Mouse (Mus musculus): ENCODE data around the gene Adam11. TPM values are rescaled to one million over a fixed set of nuclear protein-coding genes. Genes with fewer than 3 reads are reported as not detected.

The Adam11 gene
- polyA plus RNA-seq, 1 experiment = 3.6 TPM

DNA sequence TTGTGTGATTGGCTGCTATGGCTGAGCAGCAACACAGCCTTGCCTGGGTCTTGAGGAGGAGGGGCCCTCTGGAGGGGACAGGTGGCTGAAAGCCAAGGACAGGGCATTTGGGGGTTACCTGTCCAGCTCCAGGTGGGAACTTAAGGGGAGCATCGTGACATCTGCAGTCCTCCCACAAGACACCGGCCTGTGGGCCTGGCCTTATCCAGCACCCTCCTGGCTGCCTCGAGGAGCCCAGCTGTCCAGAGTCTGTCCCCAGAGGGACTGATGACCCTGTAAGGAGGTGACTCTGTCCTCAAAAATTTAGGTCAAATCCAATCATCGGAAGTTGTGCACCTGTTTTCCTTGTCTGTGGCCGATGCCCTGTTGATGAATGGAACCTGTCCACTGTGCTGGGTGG is 4.2 kb downstream of the Adam11 start:
- no peak for DNase-seq
- no peak for TF ChIP-seq CTCF (IDR thresholded peaks at IDR 0.05; ENCODE audit: insufficient read depth, low read length)
- TF ChIP-seq POLR2A (IDR thresholded peaks at IDR 0.05; ENCODE audit: borderline replicate concordance, extremely low read depth, low read depth, low read length) = no peak
- Histone ChIP-seq H3K4me1 (ENCODE audit: control insufficient read depth, insufficient read depth, low read length) (no peaks in the 10 kb centered on the region), H3K4me3 (replicated peaks; ENCODE audit: extremely low read depth, low read depth, low read length) (no peak overlapping the region)
- 74% methylated on average over 5 of the region's 5 CpGs for WGBS

DNA sequence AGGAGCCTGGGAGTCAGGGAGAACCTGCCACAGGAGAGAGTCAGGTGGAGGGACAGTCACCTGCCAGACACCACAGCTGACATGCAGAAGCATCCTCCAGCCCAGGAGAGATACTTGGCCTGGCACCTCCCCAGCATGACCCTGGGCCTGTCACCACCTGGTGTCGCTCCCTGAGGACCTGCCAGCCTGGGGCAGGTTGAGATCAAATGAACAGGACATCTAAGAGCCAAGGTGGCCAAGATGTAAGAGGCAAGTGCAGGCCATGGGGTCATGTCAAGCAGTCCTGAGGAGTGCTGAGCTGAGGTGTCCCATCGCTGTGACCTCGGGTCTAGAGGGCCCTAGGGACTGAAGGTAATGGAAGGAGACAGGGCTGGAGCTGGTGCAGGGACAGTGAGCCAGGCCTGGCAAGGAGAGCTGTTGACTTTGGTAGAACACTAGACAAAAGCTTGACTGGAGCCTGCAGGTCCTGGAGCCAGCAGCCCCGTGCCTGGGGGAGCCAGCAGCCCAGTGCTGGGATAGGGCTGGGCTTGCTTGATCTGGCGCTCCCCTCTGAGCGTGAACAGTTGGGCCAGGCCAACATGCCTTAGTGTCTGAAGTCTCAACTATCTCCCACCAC is 5.9 kb downstream of the Adam11 start:
- Histone ChIP-seq H3K4me3 (replicated peaks; ENCODE audit: extremely low read depth, low read depth, low read length) (no peak overlapping the region), H3K4me1 (ENCODE audit: control insufficient read depth, insufficient read depth, low read length) (no peaks in the 10 kb centered on the region)
- TF ChIP-seq CTCF (IDR thresholded peaks at IDR 0.05; ENCODE audit: insufficient read depth, low read length) (no peak), POLR2A (IDR thresholded peaks at IDR 0.05; ENCODE audit: borderline replicate concordance, extremely low read depth, low read depth, low read length) (no peak)
- DNase-seq = no peak
- WGBS = 66% methylated on average over 6 of the region's 6 CpGs

DNA sequence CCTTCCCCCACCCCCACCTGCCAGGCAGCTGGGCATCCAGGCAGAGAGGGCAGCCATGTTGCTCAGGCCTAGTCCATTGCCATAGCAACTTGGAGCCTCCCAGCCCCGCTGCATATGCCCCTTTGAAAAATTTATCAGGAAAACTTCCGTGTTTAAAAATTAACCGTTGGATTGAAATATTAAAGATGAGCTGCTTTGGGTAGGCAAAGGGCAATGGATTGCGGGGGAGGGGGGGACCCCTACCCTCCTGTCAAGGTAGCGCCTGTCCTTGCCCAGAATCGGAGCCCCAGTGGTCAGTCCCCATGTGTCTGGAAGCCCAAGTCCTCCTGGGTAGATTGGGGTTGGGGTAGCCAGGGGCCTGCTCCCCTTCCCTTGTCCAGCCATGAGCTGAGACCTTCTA is 7.9 kb downstream of the Adam11 start:
- WGBS = 85% methylated on average over 6 of the region's 6 CpGs
- Histone ChIP-seq H3K4me1 (ENCODE audit: control insufficient read depth, insufficient read depth, low read length) (no peaks in the 10 kb centered on the region), H3K4me3 (replicated peaks; ENCODE audit: extremely low read depth, low read depth, low read length) (no peak overlapping the region)
- DNase-seq = no peak
- TF ChIP-seq POLR2A (IDR thresholded peaks at IDR 0.05; ENCODE audit: borderline replicate concordance, extremely low read depth, low read depth, low read length) (no peak), CTCF (IDR thresholded peaks at IDR 0.05; ENCODE audit: insufficient read depth, low read length) (no peak)

DNA sequence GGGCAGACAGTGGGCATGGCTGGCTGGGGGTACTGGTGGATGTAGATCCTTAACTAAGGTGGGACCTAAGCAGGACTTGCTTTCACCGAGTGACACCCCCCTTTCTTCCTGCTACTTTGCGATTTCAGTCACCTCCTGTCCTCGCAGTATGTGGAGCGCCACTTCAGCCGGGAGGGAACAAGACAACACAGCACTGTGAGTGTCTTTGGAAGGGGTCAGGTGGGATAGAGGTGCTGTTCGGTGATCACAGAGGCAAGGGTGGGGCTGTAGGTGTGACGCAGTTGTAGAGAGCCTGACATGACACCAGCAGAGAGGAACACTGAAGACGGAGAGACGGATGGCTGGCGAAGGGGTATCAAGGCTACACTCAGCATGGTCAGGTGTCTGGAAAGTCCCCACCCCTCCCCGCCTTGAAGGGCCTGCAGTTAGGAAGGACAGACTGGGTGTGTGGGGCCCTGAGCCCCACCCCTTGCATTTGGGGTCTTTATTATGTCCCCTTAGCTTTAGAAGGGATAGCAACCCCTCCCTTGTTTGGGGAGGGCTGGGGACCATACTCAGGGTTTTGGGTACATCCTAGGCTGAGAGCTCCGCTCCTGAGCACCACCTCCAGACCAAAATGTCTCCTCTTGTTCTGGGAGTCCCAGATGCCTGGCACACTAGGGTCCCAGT is 8.9 kb downstream of the Adam11 start:
- Histone ChIP-seq H3K4me3 (replicated peaks; ENCODE audit: extremely low read depth, low read depth, low read length) (no peak overlapping the region), H3K4me1 (ENCODE audit: control insufficient read depth, insufficient read depth, low read length) (no peaks in the 10 kb centered on the region)
- TF ChIP-seq POLR2A (IDR thresholded peaks at IDR 0.05; ENCODE audit: borderline replicate concordance, extremely low read depth, low read depth, low read length) (no peak), CTCF (IDR thresholded peaks at IDR 0.05; ENCODE audit: insufficient read depth, low read length) (no peak)
- DNase-seq = no peak
- 69% methylated on average over 12 of the region's 12 CpGs for WGBS

DNA sequence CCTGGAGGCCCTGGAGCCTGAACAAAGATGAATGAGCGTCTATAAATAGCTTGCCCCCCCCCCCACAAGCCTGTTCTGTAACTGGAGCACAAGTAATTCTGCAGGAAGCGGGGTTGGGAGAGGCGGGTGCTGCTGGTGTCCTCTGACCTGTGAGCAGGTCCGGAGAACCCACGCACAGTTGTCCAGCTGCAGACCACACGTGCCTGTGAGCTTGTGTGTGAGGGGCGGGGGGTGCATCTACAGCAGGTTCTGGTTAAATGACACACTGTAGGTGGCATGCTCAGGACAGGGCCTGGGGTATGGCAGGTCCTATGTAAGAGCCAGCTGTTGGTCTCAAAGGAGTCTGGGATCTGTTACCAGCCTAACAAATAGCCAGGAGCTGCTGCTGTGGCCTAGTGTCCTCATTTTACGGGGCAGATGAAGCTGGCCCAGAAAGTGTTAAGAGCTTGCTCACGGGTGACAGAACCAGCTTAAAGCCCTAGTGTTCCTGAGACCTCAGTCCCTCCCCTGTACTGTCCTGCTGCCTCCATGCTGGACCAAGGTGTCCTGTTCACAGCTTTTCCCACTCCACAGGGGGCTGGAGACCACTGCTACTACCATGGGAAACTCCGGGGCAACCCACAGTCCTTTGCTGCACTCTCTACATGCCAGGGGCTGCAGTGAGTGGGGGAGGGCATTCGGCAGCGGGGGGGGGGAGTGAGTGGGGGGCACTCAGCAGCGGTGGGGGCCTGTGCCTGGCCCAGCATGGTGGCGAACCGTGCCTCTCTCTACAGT is 9.6 kb downstream of the Adam11 start:
- 41% methylated on average over 15 of the region's 15 CpGs for WGBS
- H3K4me3 ChIP-seq (replicated peaks; ENCODE audit: extremely low read depth, low read depth, low read length) = no peak overlapping the region
- TF ChIP-seq POLR2A (IDR thresholded peaks at IDR 0.05; ENCODE audit: borderline replicate concordance, extremely low read depth, low read depth, low read length) (no peak), CTCF (IDR thresholded peaks at IDR 0.05; ENCODE audit: insufficient read depth, low read length) (no peak)
- no peak for DNase-seq
- H3K4me1 ChIP-seq (ENCODE audit: control insufficient read depth, insufficient read depth, low read length) = no peaks in the 10 kb centered on the region

DNA sequence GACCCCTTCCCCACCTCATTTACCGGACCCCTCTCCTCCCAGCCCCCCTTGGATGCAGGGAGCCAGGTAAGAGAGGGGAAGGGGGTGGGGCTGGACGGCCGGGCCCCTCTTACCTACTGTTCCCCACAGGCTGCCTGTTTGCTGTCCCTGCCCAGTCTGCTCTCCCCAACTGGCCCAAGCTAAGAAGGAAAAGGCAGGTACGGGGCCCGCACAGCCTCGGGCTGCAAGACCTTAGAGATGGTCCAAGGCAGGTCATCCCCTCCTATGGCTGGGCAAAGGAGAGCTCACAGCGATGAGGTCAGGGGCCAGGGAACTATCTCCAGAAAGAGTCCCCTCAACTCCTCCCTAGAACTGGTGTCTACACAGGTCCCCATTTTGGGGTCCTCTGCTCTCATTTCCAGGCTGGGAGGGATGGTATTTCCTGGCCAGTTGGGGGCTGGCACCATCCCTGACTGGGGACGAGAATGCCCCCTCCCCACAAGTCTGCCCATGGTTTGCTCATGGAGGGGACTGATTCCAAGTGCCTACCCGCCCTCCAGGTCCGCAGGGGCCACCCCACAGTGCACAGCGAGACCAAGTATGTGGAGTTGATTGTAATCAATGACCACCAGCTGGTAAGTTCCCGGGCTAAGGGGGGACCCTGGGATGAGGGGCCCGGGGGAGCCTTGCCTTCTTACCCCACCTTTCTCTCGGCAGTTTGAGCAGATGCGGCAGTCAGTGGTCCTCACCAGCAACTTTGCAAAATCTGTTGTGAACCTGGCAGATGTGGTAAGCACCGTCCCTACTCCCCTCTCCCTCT is 10.9 kb downstream of the Adam11 start:
- 36% methylated on average over 16 of the region's 16 CpGs for WGBS
- no peak for DNase-seq
- no peaks in the 10 kb centered on the region for H3K4me1 ChIP-seq (ENCODE audit: control insufficient read depth, insufficient read depth, low read length)
- H3K4me3 ChIP-seq (replicated peaks; ENCODE audit: extremely low read depth, low read depth, low read length) = no peak overlapping the region
- TF ChIP-seq CTCF (IDR thresholded peaks at IDR 0.05; ENCODE audit: insufficient read depth, low read length) (no peak), POLR2A (IDR thresholded peaks at IDR 0.05; ENCODE audit: borderline replicate concordance, extremely low read depth, low read depth, low read length) (no peak)

DNA sequence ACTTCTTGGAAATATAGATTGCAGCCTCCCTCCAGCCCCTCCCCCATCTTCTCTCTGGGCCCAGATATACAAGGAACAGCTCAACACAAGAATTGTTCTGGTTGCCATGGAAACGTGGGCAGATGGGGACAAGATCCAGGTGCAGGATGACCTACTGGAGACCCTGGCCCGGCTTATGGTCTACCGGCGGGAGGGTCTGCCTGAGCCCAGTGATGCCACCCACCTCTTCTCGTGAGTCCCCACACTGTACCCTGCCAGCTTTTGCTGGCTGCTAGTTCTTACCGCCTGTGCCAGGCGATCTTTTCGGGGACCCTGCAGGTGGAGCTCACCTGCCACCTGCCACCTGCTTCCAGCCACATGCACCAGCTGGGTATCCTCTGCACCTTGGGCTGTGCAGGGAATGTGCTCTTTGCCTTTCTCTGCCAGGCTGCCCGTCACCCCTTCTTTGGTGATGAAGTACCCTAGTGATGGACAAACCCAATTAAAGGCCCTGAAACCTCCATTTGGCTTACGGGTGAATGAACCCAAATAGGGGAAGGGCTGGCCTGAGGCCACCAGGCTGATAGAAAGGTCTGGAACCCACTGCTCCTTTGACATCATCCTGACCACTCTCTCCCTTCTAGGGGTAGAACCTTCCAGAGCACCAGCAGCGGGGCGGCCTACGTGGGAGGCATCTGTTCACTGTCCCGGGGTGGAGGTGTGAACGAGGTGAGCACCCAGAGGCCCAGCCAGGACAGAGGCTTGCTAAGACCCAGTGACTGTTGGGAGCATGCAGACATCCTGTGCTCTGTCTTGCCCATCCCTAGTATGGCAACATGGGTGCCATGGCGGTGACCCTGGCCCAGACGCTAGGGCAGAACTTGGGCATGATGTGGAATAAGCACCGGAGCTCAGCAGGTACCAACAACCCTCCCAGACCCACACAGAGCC is 11.8 kb downstream of the Adam11 start:
- no peak overlapping the region for H3K4me3 ChIP-seq (replicated peaks; ENCODE audit: extremely low read depth, low read depth, low read length)
- 0 out of 2 replicates have a peak, but pooled peaks cover 4% of the 10 kb centered on the region for H3K4me1 ChIP-seq (ENCODE audit: control insufficient read depth, insufficient read depth, low read length)
- WGBS = 69% methylated on average over 18 of the region's 18 CpGs
- no peak for DNase-seq
- TF ChIP-seq POLR2A (IDR thresholded peaks at IDR 0.05; ENCODE audit: borderline replicate concordance, extremely low read depth, low read depth, low read length) (no peak), CTCF (IDR thresholded peaks at IDR 0.05; ENCODE audit: insufficient read depth, low read length) (no peak)

Measured in lung, adult 2 months (tissue).